Mouse (Mus musculus): ENCODE results near the gene Kif19a.

DNA sequence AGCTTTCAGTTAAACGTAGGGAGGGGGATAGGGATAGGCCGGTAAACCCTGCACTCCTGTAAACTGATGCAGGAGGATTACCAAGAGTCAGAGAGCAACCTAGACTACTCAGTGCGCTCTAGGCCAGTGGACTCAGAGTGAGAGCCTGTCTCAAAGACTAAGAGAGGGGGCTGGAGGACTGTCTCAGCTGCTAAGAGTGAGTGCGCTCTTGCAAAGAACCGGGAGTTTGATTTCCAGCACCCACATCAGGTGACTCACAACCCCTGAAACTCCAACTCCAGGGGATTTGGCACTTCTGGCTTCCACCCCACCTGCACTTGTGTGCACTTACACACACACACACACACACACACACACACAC is 37.4 kb upstream of the Kif19a start:
- TF ChIP-seq POLR2A (IDR thresholded peaks at IDR 0.05; ENCODE audit: extremely low read depth, insufficient read depth, low read length), result no peak
- TF ChIP-seq CTCF (IDR thresholded peaks at IDR 0.05; ENCODE audit: extremely low read depth, insufficient read depth, low read length), result no peak
